Mouse (Mus musculus) layer of hippocampus, adult 9-11 months (tissue): Measurements from ENCODE around the gene Ppp4c.

Experiments used
- DNase-seq: peaks from one replicate; pipeline ENCODE4 v3.0.0; 2022

Gene Ppp4c

GRCm38 (mm10) chr7:126800269-126801056 is 8.2 kb upstream of the Ppp4c start:
- DNase-seq: no peak

GRCm38 (mm10) chr7:126799468-126800268 is 7.4 kb upstream of the Ppp4c start:
- DNase-seq: no peak

GRCm38 (mm10) chr7:126799050-126799467 is 6.8 kb upstream of the Ppp4c start:
- DNase-seq: peak; percentile 98

GRCm38 (mm10) chr7:126798127-126799049 is 6.1 kb upstream of the Ppp4c start:
- no peak for DNase-seq

GRCm38 (mm10) chr7:126797411-126798126 is 5.3 kb upstream of the Ppp4c start, which contains the start of gene Fam57b:
TSS of gene Fam57b (plus strand) at chr7:126797668.
- DNase-seq: no peak

- peak; percentile 80 for DNase-seq
Observed at GRCm38 (mm10) chr7:126796350-126796932, 4.1 kb upstream of the Ppp4c start.

- DNase-seq: no peak
Observed at GRCm38 (mm10) chr7:126795387-126796317, 3.4 kb upstream of the Ppp4c start.

GRCm38 (mm10) chr7:126794271-126794605 is 1.9 kb upstream of the Ppp4c start:
- DNase-seq: no peak

- no peak for DNase-seq
Observed at GRCm38 (mm10) chr7:126793456-126794270, 1.4 kb upstream of the Ppp4c start.

GRCm38 (mm10) chr7:126792721-126793443 is 586 bp upstream of the Ppp4c start:
- no peak for DNase-seq

- no peak for DNase-seq
Observed at GRCm38 (mm10) chr7:126789141-126789540, 3.2 kb downstream of the Ppp4c start.

- no peak for DNase-seq
Observed at GRCm38 (mm10) chr7:126786142-126786541, 6.2 kb downstream of the Ppp4c start.

- no peak for DNase-seq
Observed at GRCm38 (mm10) chr7:126785056-126785455, 7.2 kb downstream of the Ppp4c start.

GRCm38 (mm10) chr7:126784469-126784868 is 7.8 kb downstream of the Ppp4c start:
- no peak for DNase-seq

GRCm38 (mm10) chr7:126782693-126783092 is 9.6 kb downstream of the Ppp4c start:
- DNase-seq: no peak

GRCm38 (mm10) chr7:126781661-126782370 is 10.5 kb downstream of the Ppp4c start:
- DNase-seq: no peak

- no peak for DNase-seq
Observed at GRCm38 (mm10) chr7:126780971-126781635, 11.2 kb downstream of the Ppp4c start, which contains the start of gene Tbx6. TSS of gene Tbx6 (plus strand) at chr7:126781483.
